Mouse (Mus musculus) brain, embryonic 14.5 days (tissue): ENCODE data around the gene Ranbp1.

Experiments
- CTCF ChIP-seq: fragments of 200-500 bp; IDR thresholded peaks from 2 replicates; pipeline ENCODE4 v1.5.1; 2012; ENCODE audit warnings: inconsistent platforms, mild to moderate bottlenecking, moderate library complexity, borderline replicate concordance; ENCODE audit not compliant: insufficient read depth, insufficient read length; ENCODE audit errors: extremely low read depth
- POLR2A ChIP-seq: fragments of 200-500 bp; IDR thresholded peaks from 2 replicates; pipeline ENCODE4 v1.6.1; 2012; ENCODE audit warnings: mild to moderate bottlenecking, inconsistent platforms, borderline replicate concordance; ENCODE audit not compliant: poor library complexity, insufficient read depth, insufficient read length, severe bottlenecking; ENCODE audit errors: extremely low read depth

GRCm38 (mm10) chr16:18227187-18227586 is 21.3 kb downstream of the Ranbp1 start:
- TF ChIP-seq CTCF (no peak), POLR2A (no peak)
